Mouse (Mus musculus) lung, adult 18-20 months (tissue): ENCODE results near the gene Sema3b.
A peak's percentile ranks its signal among the peaks of the same experiment; 100 is the strongest.

Experiments
- DNase-seq, 2 experiments: peaks; one replicate each; pipeline ENCODE4 v3.0.0; 2022; ENCODE audit warnings: mixed read lengths in 2 of 2

Gene Sema3b

DNA sequence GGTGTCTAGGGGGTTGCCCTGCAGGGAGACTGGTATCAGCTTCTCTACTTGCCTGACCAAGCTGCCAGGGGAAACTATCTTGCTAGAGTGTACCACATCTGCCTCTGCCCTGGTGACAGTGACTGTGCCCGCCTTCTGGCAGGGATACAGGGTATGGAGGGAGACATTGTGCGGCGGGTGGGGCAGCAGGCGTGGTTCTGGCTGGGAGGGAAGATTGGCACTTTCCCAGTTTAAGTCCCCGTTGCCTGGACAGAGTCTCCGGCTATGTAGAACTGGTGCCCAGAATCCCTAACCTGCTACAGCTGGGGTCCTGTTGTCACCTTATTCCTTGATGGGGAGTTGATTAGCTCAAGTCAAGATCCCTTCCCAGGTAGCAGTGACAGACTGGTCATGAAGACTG is 23.4 kb upstream of the Sema3b start:
- peak; percentile 79 to 84 for DNase-seq

GRCm38 (mm10) chr9:107631861-107632260 is 22.8 kb upstream of the Sema3b start:
- DNase-seq: no peak

DNA sequence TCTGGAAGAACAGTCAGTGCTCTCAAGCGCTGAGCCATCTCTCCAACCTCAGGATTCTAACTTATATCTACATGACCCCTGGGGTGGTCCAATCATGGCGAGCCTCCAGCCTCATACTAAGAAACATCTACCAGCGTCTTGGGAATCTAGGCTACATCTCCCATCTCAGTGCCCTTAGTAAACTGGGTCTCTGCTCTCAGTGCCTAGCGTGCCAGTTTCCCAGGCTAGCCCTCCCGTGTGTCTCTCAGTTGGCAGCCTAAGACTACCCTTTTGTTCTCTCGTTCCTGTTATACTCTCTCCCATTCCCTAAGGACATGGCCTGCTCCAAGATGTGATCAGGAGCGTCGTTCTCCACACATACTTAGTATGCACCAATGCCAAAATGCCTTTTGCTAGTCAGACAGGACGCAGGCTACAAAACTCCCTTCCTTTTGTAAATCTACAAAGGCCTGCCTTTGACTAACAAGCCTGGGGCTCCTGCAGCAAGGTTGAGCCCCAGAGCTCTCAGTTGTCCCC is 22.3 kb upstream of the Sema3b start:
- DNase-seq: no peak

DNA sequence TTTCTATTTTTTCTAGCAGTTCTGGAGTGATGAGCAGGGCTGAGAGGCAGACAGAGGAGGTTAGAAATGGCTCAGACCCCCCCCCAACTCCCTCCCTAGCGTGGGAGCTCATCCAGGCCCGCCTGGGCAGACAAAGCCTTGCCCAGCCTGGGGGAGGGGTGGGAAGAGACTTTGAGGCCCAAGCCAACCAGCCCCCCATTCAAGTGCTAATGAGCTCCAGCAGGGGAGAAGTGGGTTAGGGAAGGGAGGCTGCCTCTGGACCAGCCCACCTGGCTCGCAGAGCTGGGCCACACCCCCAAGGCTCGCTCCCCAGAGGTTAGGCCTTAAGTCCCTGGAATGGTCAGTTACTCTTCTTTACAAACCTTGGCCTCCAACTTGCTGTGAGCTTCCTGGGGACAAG is 21.5 kb upstream of the Sema3b start:
- no peak for DNase-seq

DNA sequence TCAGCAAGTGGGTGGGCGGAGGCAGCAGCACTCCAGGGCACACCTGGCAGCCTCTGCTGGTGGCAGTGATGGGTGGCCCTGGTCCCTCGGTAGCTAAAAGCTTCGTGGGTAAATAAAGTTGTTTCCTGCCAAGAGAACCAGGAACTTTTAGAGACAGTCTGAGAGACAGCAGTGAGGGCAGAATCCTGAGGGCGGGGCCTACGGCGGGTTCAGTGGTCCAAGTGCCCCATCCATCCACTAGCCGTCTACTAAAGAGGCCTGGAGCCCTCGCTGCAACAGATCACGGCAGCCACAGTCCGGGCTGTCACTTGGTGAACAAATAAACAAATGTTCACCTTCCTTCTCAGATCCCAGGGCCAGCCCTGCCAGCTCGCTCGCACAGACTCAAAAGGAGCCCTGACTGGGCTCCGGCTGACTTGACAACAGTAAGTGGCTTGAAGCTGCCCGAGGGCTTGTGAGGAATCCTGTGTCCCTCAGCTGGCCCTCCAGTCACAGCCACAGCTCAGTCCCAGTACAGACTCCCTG is 20.9 kb upstream of the Sema3b start:
- no peak for DNase-seq

GRCm38 (mm10) chr9:107629411-107629730 is 20.3 kb upstream of the Sema3b start:
- DNase-seq: no peak

DNA sequence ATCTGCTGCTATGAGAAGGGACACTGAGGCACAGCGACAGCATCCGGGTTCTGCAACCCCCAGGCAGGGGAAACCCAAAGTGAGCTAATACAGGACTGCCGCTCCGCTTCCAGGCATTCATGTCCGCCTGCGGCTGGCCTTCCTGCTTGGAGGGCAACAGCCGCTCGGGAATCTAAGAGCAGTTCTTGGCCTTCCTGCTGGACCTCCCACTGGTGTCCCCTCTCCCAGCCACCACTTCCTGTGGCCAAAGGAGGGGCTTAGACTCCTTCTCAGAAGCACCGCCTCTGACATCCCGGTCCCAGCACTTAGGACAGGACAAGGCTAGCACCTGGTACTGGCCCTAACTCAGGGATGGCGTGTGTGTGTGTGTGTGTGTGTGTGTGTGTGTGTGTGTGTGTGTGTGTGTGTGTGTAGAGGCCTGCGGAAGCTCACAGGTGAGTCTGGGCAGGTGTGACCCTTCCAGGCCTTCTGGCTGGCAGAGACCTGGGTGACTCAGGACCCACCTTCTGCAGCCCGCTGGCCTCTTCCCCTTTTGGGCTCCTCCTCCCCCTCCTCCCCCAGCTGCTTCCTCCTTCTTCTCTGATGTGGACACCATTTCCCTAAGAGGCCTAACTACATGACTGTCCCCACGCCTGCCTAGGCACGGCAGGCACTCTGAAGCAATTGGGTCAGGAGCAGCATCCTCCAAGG is 19.8 kb upstream of the Sema3b start:
- peak; percentile 72 to 73 for DNase-seq

GRCm38 (mm10) chr9:107627387-107628255 is 18.6 kb upstream of the Sema3b start:
- DNase-seq: no peak

- peak; percentile 77 to 88 for DNase-seq
These were observed 17.8 kb upstream of the Sema3b start for GRCm38 (mm10) chr9:107626844-107627277.

DNA sequence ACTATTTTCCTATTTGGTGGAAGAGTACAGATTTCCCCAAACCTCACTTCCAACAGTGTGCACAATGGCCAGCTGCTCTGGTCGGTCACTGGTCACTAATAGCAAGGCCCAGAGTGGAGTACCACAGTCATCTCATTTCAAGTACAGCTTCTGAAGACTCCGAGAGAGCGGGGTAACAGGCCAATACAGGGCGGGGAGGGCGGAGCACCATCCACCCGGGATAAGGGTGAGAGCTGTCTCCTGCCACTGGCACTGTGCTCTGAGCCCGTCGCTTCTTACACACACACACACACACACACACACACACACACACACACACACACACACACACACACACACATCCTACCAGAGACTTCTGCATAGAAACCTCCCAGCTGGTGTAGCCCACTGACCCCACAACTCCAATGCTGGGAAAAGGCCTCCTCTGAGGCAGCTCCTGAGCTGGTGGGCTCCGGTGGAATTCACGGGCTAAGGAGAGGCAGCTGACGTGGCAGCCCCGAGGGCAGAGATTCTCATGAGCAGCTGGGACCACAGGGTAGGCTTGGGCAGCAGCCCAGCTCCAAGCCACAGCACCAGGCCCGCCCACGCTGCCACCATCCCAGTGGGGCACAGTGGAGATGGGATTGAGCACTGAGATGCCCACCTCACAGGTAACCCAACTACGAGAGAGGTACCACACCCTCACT is 17.3 kb upstream of the Sema3b start:
- DNase-seq: no peak

DNA sequence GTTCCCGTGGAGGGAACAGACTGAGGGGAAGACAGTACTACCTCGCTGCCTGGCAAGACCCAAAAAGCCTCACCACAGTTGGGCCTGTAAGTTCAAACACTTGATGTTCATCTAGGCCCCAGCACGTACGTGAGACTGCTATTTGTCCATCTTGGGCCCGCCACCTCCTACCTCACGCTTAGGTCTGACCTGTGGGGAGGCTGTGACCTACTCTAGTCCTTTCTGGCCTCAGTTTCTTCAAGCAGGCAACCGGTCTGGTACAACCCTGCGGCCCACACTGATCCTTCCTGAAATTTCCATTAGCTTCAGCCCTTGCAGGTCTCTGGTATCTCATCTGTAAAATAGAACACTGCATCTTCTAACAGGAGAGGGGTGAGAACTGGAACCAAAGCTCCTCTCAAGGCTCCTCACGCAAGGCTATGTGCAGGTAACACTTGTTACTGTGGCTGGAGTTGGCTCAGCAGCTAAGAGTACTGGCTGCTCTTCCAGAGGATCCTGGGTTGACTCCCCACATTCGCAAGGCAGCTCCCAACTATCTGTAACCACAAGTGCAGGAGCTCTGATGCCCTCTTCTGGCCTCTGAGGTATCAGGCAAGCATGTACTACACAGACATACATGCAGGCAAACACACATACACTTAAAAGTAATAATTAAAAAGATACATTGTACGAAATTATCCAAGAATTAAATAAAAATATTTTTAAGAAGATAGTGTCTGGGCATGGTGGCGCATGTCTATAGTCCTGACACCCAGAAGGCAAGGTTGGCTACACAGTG is 16.5 kb upstream of the Sema3b start:
- DNase-seq: no peak

DNA sequence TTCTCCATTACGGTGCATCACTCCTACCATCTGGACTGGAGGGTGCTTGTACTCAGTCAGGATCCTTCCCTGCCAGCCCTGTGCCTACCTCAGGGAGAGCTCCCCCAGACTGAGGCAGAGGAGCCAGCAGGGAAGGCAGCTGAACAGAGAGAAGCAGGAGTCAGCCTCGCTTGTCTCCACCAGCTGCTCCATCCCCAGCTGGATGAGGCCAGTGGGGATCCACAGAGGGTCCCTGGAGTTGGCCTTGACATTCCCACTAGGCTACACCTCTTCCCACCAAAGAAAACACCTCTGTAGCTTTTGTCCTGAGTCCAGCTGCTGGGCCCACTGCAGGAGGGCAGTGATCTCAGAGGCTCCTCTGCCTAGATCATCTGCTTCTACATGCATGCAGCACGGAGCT is 15.9 kb upstream of the Sema3b start:
- DNase-seq: no peak

DNA sequence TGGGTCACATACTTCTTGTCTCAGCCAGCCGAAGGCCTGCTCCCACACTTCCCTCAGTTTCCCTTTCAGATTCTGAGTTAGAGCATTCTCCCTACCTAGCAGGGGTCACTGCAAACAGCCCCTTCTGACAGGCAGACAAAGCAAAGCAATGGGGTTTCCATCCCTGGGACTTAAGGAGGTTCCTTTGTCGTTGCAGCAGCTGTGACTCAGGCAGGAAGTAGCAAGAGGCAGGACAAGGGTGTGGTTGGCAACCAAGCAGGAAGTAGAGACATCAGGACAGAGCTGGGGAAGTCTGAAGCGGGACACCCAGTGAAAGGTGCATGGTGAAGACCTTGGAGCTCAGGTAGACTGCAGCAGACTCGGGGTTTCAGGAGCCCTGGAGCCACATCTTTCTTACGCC is 15.5 kb upstream of the Sema3b start:
- peak; percentile 76 to 79 for DNase-seq

DNA sequence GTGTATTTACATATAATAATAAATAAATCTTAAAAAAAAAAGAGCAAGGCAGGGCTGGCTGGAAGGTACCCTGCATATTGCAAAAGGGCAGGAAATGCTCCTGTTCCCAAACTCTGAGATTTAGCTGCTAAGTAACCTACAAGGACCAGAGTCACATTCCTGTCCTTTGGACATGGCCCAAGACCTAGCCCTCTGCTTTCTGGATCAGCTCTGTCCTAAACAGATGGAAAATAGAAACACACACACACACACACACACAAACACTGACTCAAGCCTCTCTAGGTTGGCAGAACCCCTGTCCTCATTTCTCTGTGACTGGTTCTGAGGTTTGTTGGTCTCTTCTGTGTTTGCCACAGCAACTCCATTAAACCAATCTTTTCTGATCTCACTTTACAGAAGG is 11.9 kb upstream of the Sema3b start:
- peak in 1 of 2 experiments; percentile 47 for DNase-seq

DNA sequence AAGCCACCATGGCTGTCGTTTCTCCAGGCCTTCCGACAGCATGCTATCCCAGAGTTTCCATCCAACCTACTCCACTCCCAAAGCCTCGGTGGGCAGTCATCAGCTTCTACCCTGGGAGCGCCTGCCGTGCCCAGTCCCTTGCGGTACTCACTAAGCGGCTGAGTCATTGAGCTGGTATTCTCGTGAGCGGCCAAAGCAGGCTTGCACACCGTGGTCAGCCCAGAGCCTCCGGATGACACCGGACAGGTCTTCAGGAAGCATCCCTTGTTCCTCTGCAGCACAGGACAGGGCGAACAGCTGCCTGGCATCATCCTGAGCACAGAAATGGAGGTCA is 10.5 kb upstream of the Sema3b start:
- DNase-seq: no peak

DNA sequence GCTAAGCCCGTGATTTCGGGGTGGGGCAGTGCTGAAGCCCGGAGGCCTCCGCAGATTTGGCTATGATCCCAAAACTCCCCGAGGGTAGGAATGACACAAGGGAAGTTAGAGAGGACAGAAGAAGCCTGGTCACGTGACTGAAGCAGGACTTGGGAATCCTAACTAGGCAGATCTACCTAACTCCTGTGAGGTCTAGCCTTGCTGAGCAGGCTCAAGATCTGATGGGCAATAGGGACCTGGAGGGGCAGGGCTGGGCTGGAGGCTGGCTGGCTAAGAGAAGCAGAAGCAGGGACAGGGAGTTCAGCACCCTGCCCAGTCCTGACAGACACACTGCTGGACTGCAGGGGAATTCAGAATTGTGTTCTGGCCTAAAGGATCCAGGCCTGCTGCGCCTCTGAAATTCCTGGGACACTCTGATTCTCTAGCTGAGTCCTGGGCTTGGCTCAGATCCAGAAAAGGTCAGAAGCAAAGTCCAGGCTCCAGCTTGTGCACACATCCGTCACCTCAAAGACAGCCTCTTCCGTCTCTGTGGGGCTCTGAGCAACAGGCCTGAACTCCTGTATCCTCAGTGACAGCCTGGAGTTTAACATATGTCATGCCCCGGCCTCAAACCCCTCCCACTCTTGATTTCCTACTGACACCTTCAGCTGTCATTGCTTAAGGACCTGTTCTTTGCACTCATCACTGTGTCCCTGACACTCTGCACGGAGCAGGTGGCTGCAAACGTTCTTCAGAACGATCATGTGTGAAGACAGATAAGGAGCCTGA is 9.9 kb upstream of the Sema3b start:
- peak in 1 of 2 experiments; percentile 70 for DNase-seq

DNA sequence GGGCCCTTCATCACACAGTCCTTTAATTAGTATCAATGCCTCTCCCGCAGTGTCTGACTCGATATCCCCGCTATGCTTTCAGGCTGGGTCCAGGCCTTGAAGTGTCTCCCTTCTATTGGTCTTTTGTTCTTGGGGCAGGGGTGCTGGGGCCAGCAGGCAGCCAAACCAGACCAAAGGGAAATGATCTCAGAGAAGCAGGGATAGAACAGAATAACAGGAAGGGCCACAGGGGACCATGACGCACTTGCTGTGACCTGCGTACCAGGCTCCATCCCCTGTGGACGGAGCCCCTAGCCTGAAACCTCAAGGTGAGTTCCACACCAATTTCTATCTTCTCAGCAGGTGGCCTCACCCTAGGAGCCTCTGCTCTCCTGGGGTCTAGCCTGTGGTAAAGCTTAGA is 9.1 kb upstream of the Sema3b start:
- DNase-seq: peak in 1 of 2 experiments; percentile 45

- no peak for DNase-seq
These were observed 8.4 kb upstream of the Sema3b start for GRCm38 (mm10) chr9:107617461-107617860.

- no peak for DNase-seq
These were observed 6.0 kb upstream of the Sema3b start for GRCm38 (mm10) chr9:107615035-107615434.

DNA sequence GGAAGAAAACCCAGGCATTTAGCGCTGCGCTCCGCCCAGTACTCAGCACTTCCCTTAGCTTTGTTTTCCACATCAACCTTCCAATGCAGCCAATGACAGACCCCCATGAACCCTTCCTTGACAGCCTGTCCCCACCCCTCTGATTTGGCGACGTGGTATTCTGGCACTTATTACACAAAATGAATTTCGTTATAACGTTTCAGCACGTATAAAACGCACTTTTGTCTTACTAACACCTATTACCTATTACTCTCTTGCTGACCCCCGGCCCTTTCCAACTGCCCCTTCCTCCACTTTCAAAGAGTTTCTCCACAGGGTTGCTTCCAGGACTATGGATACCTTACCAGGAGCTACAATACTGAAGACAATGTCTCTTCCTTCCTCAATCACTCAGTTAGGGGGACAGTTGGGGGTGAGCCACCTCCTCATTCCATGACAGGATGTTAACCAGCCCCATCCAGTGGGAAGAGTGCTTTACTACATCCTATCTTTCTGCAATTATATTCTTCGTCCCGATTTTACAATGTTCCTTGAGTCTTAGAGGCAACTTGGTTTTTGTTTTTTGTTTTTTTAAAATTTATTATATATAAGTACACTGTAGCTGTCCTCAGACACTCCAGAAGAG is 4.0 kb upstream of the Sema3b start:
- DNase-seq: no peak
